Mouse (Mus musculus): ENCODE data around the gene Il2rb. TPM values are rescaled to one million over a fixed set of nuclear protein-coding genes. Genes with fewer than 3 reads are reported as not detected.

Il2rb gene
- polyA plus RNA-seq (2015; fragmentation: Nextera tagmentation; extraction: Ambion mirVana): 0.44 and 0.60 TPM in 2 replicates

DNA sequence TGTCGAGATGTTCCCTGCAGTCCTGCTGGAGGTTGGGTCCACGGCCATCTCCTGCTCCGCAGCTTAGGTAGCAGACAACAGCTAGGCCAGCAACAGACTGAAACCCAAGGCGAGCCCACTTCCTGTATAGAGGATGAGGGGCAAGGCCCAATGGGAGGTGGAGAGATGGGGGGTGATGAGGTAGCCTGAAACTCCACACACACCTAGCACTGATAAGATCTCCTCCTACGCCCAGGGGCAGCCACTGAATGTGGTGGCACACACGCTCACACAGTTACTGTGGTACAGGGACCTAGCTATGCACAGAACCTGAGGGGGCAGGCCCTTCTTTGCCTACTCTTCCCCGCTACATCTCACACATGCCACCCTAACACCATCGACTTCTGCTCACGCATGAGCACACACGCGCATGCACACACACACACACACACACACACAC is at the start of gene Il2rb:
Gene Il2rb, minus strand, starts transcription at position 304 of the 439 bp plus-strand sequence.
- no peak within 1 kb of the TSS for H3K27ac ChIP-seq
- no peak within 1 kb of the TSS for H3K4me3 ChIP-seq (replicated peaks)
- H3K4me1 ChIP-seq: no peaks in the 10 kb centered on the region
- no peak within 1 kb of the TSS for H3K9ac ChIP-seq
- WGBS: 84% methylated on average over 11 of the region's 11 CpGs
- H3K27me3 ChIP-seq: no peaks in the 10 kb centered on the region
- H3K9me3 ChIP-seq (replicated peaks): no peaks in the 10 kb centered on the region
- H3K4me2 ChIP-seq: no peak within 1 kb of the TSS
- no peaks in the 10 kb centered on the region for H3K36me3 ChIP-seq
- ATAC-seq (replicated peaks; ENCODE audit: low FRiP score): no peak

DNA sequence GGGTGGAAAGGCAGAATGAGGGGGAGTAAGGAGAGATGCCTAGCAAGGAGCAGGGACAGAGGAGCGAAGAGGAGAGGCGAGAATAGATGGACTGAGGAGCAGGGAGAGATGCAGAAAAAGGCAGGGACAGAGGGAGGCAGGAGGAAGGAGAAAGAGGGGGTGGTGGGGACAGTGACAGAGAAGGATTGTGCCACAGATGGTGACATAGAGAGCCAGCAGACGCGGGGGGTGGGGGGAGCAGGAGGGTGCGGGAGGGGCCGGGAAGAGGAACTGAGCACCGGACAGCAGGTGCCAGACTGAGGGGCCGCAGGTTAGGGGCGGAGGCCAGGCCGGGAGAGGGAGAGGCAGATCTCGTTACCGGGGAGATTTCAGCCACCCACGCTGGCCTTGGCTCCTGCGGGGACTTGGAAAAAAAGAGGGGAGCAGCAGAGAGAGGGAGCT is 49.5 kb upstream of the Il2rb start, which contains the start of gene Sstr3:
Gene Sstr3, minus strand, starts transcription at position 125 of the 441 bp plus-strand sequence.
- WGBS: 5% methylated on average over 14 of the region's 14 CpGs
- Histone ChIP-seq H3K4me3 (replicated peaks) (peak within 1 kb of the TSS; percentile 8; the same call in 1 of the 2 replicates), H3K4me2 (peak within 1 kb of the TSS; percentile 48), H3K9me3 (replicated peaks) (no peaks in the 10 kb centered on the region), H3K36me3 (no peaks in the 10 kb centered on the region), H3K27me3 (peaks cover 6% of the 10 kb centered on the region; the same call in 1 of the 2 replicates), H3K4me1 (peaks cover 36% of the 10 kb centered on the region), H3K9ac (no peak within 1 kb of the TSS), H3K27ac (no peak within 1 kb of the TSS)
- 0 out of 2 replicates have a peak, but pooled peaks have one; percentile 28 for ATAC-seq (replicated peaks; ENCODE audit: low FRiP score)

DNA sequence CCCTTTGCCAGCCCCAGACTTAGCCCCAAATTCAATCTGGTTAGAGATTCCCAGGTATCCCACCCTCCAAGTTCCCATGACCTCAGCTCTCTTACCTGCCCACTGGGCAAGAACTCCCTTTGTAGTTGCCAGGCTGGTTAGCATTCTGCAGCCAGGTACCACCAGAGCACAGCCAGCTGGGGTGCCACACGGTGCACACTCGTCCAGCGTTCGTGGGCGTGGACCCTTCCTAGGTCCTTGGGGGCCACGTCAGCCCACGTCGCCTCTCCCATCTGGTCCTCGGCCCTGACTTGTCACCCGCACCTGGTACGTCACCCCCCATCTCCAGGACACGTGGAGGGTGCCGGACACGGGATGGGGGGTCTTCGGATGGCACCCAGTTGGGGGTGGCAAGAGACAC is 49.0 kb upstream of the Il2rb start:
- Histone ChIP-seq H3K27ac (no peak overlapping the region), H3K9ac (no peak overlapping the region), H3K4me3 (replicated peaks) (no peak overlapping the region), H3K36me3 (no peaks in the 10 kb centered on the region), H3K4me1 (peaks cover 36% of the 10 kb centered on the region), H3K27me3 (peaks cover 6% of the 10 kb centered on the region; the same call in 1 of the 2 replicates), H3K4me2 (peak overlapping the region; percentile 48), H3K9me3 (replicated peaks) (no peaks in the 10 kb centered on the region)
- 0 out of 2 replicates have a peak, but pooled peaks have one; percentile 3 for ATAC-seq (replicated peaks; ENCODE audit: low FRiP score)
- 46% methylated on average over 15 of the region's 15 CpGs for WGBS

DNA sequence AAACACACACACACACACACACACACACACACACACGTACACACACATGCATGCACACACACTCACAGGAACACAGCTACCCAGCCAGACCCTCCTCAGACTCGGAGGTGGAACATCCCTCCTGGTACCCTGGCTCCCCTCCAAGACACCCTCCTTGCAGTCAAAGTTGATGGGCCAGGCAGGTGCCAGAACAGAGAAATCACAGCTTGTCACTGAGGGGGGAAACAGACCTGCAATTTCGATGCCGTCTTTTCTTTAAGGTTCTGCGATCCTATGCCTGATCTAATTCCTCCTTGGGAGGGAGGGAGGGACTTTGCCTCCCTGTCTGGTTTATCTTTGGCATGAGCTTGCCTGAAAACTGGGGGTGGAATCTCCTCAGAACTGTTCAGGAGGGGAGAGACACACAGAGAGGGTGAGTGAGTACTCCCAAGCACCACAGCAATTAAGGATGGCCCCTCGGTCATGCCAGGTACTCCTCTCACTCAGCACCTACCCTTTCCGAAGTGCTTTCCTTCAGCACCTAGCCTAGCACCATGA is 47.8 kb upstream of the Il2rb start:
- H3K36me3 ChIP-seq: no peaks in the 10 kb centered on the region
- peaks cover 27% of the 10 kb centered on the region for H3K4me1 ChIP-seq
- H3K4me3 ChIP-seq (replicated peaks): no peak overlapping the region
- H3K9ac ChIP-seq: no peak overlapping the region
- peaks cover 6% of the 10 kb centered on the region; the same call in 1 of the 2 replicates for H3K27me3 ChIP-seq
- no peaks in the 10 kb centered on the region for H3K9me3 ChIP-seq (replicated peaks)
- no peak overlapping the region for H3K4me2 ChIP-seq
- ATAC-seq (replicated peaks; ENCODE audit: low FRiP score): no peak
- H3K27ac ChIP-seq: no peak overlapping the region
- 55% methylated on average over 7 of the region's 7 CpGs for WGBS

DNA sequence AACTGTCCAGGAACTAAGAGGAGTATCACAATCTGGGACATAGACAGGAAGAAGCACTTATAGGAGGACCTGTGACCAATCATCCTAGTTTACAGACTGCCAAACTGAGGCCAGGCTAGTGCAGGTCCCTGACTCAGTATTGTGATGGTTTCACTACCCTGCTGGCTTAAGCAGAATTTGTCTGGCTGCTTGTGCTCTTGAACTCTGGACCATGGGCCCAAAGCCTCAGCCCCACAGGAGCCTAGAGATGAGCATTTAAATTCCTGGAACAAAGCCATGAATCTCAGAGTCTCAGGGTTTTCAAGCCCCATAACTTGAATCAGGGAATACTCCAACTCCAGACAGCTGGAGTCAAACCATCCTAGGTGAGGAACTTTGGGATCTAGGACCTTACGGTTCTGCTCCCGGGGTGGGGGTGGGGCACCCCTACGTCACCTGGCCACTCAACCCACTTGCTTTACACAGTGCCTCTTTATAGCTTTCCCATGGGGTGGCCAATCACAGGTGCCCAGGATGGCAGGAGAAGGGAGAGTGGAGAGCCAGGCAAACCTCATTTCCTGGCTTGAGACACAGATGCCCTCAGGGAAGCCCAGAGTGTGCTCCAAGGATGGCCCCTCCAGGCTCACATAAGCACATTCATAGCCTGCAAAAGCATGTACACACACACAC is 47.2 kb upstream of the Il2rb start:
- Histone ChIP-seq H3K9ac (no peak overlapping the region), H3K4me2 (no peak overlapping the region), H3K27ac (no peak overlapping the region), H3K9me3 (replicated peaks) (no peaks in the 10 kb centered on the region), H3K4me1 (peaks cover 24% of the 10 kb centered on the region), H3K4me3 (replicated peaks) (no peak overlapping the region), H3K36me3 (no peaks in the 10 kb centered on the region), H3K27me3 (peaks cover 6% of the 10 kb centered on the region; the same call in 1 of the 2 replicates)
- no peak for ATAC-seq (replicated peaks; ENCODE audit: low FRiP score)
- WGBS: 76% methylated on average over 3 of the region's 3 CpGs

DNA sequence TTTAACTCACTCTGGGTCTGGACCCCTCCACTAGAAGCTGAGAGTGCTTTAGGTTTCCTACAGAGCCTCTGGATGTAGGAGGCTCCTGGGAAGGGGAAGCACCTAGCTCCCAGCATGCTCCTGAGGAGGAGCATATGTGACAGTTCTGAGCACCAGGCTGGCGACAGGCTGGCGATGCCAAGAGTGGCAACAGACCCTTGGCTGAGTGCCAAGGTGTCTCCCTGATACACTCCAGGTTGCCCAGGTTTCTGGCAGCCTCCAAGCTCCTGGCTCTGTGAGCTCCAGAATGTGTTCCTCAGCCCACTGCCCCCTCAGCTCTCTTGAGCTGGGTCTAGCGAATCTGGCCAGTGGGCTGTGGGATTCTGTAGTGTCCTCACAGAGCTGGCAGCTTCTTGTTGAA is 46.5 kb upstream of the Il2rb start:
- no peak overlapping the region for H3K4me3 ChIP-seq (replicated peaks)
- 59% methylated on average over 3 of the region's 3 CpGs for whole genome bisulfite sequencing
- H3K27me3 ChIP-seq: peaks cover 6% of the 10 kb centered on the region; the same call in 1 of the 2 replicates
- no peaks in the 10 kb centered on the region for H3K36me3 ChIP-seq
- peaks cover 24% of the 10 kb centered on the region for H3K4me1 ChIP-seq
- H3K27ac ChIP-seq: no peak overlapping the region
- no peak overlapping the region for H3K9ac ChIP-seq
- H3K4me2 ChIP-seq: no peak overlapping the region
- no peaks in the 10 kb centered on the region for H3K9me3 ChIP-seq (replicated peaks)
- no peak for ATAC-seq (replicated peaks; ENCODE audit: low FRiP score)

DNA sequence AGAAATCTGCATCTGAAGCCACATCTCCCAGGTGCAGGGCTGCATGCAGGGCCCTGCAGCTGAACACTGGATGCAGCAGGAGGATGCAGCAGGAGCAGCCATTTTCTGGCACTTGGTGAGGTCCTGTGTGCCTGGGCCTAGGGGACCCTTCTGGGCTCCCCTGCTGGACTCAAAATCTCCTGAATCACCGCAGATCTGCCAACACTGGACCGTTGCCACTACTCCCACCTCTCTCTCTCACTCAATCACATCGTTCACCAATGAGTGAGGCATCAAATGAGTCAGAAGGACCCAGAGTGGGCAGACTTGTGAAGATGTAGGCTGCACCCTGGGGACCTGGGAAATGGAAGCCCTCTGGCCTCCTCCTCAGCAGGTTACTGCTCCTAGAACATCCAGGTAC is 46.0 kb upstream of the Il2rb start:
- no peak overlapping the region for H3K4me3 ChIP-seq (replicated peaks)
- WGBS: 80% methylated on average over 3 of the region's 3 CpGs
- no peak for ATAC-seq (replicated peaks; ENCODE audit: low FRiP score)
- H3K27me3 ChIP-seq: peaks cover 6% of the 10 kb centered on the region; the same call in 1 of the 2 replicates
- H3K36me3 ChIP-seq: no peaks in the 10 kb centered on the region
- H3K4me1 ChIP-seq: peaks cover 24% of the 10 kb centered on the region
- no peak overlapping the region for H3K9ac ChIP-seq
- no peaks in the 10 kb centered on the region for H3K9me3 ChIP-seq (replicated peaks)
- no peak overlapping the region for H3K27ac ChIP-seq
- H3K4me2 ChIP-seq: no peak overlapping the region

DNA sequence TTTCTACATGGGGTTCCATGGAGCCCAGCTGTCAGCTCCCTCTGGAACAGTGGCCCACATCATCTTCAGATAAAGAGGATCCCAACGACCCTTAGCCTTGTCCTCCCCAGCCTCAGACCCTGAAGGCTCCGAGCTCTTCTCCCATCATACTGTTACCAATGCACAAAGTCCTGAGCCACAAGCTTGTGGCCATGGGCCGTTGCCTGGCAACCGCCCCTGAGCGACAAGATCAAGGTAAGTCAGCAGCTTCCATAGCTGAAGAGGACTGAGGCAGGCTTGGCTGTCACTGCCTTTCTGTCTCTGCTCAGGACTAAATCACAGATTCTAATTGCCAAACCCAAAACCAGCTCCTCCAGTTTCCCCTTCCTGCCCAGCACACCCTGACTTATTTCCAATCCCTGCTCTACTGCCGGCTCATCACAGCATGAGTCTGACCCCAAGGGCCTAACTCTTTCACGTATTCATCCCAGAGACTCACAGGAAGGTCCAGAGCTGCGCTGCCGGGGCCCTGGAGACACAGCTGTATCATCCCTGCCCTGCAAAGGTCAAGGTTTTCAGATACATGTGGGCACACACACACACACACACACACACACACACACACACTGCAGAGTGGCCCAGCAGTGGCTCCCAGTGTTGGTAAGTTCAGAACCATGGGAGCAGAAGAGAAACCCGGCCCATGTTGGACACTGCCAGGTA is 40.8 kb upstream of the Il2rb start:
- Histone ChIP-seq H3K9ac (no peak overlapping the region; the same call in 1 of the 2 replicates), H3K4me3 (replicated peaks) (no peak overlapping the region), H3K4me2 (no peak overlapping the region), H3K9me3 (replicated peaks) (no peaks in the 10 kb centered on the region), H3K27me3 (no peaks in the 10 kb centered on the region), H3K27ac (no peak overlapping the region), H3K4me1 (peaks cover 9% of the 10 kb centered on the region), H3K36me3 (no peaks in the 10 kb centered on the region)
- WGBS: 65% methylated on average over 10 of the region's 10 CpGs
- no peak for ATAC-seq (replicated peaks; ENCODE audit: low FRiP score)

DNA sequence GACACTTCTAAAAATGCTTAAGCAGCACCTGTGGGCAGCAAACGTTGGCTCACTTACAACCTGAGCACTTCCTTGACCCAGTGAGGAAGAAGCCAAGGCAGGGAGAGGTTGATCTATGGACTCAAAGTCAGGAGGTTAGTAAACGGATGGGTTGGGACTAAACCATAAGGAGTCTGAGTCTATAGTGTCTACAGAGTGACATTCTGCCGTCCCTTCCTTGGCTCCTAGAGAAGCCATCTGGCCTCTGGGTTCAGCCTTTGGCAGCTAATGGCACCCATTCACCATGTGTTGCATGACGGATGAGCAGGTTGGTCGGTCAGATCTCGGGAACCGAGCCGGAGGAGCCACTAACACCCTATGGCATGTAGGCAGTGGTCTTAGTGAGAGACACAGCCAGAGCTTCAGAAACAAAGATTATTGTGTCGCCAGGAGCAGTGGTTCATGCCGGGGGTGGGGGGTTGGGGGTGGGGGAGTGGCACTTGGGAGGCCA is 38.3 kb upstream of the Il2rb start:
- H3K9ac ChIP-seq: no peak overlapping the region
- 59% methylated on average over 10 of the region's 10 CpGs for WGBS
- no peak overlapping the region for H3K4me3 ChIP-seq (replicated peaks)
- no peak for ATAC-seq (replicated peaks; ENCODE audit: low FRiP score)
- H3K4me2 ChIP-seq: no peak overlapping the region
- H3K9me3 ChIP-seq (replicated peaks): no peaks in the 10 kb centered on the region
- peaks cover 34% of the 10 kb centered on the region for H3K4me1 ChIP-seq
- H3K36me3 ChIP-seq: no peaks in the 10 kb centered on the region
- no peak overlapping the region for H3K27ac ChIP-seq
- H3K27me3 ChIP-seq: no peaks in the 10 kb centered on the region

DNA sequence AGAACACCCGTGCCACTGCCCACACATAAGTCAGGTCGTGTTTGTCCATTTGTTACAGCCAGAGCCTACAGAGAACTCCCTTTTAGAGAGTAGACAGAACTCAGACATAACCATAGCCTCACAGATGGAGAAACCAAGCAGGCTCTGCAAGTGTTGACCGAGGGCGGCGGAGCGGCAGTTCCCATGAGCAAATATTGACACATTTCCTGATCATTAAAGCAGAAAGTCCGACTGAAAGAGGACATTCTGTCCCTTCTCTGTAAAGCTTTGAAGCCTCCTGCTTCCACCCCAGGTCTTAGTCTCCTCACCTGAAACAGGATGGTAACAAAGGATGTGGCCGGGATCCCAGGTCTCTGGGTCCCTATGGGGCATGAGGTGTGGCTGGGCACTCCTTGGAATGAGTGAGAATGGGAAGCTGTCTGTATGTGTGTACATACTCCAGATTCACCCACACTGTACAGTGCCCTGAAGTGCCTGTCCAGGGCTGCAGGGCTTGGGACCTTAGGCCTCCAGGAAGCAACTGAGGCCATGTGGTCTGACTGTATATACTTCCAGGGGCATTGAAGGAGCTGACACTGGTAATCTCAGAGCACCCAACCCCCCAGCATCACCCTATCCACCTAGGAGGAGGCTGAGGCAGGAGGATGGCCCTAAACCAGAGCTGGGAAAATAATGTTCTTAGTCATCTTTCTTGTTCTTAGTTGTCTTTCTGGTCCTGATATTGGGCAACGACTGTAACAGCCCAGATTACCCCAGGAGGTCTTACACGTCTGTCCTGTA is 37.7 kb upstream of the Il2rb start:
- H3K9me3 ChIP-seq (replicated peaks): no peaks in the 10 kb centered on the region
- no peak overlapping the region for H3K4me3 ChIP-seq (replicated peaks)
- WGBS: 74% methylated on average over 10 of the region's 10 CpGs
- peaks cover 35% of the 10 kb centered on the region for H3K4me1 ChIP-seq
- no peak overlapping the region for H3K4me2 ChIP-seq
- ATAC-seq (replicated peaks; ENCODE audit: low FRiP score): no peak; the same call in 1 of the 2 replicates
- H3K9ac ChIP-seq: peak overlapping the region; percentile 15; the same call in 1 of the 2 replicates
- no peaks in the 10 kb centered on the region for H3K36me3 ChIP-seq
- no peaks in the 10 kb centered on the region for H3K27me3 ChIP-seq
- no peak overlapping the region for H3K27ac ChIP-seq

DNA sequence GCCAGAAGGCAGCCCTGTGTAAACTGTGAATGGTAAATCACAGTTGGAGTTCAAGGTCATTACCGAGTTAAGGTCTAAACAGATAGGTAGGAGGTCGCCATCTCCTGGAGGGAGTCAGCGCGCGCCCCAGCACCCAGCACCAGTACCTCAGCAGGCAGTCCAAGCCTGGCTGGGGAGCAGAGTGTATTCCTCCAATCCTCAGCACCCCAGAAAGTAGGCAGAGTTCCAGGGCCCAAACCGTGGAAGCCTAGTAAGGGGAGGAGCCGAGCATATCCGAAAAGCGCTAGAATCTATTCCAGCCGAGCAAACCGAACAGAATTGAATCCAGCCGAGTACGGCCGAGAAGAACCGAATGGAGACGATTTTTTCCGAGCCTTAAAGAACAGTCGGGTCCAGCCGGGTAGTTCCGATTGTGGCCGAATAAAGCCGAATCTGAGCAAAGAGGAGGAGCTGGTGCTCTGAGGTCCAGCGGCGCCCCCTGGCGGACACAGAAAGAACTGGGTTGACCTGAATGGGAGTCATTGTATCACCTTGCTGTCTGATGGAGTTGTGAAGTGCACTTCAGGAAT is 36.9 kb upstream of the Il2rb start:
- H3K4me1 ChIP-seq: peaks cover 43% of the 10 kb centered on the region
- peak overlapping the region; percentile 47 for H3K9ac ChIP-seq
- peak overlapping the region; percentile 59 for H3K4me2 ChIP-seq
- no peaks in the 10 kb centered on the region for H3K9me3 ChIP-seq (replicated peaks)
- H3K4me3 ChIP-seq (replicated peaks): peak overlapping the region; percentile 37
- no peaks in the 10 kb centered on the region for H3K27me3 ChIP-seq
- WGBS: under 1% methylated on average over 25 of the region's 25 CpGs
- H3K27ac ChIP-seq: peak overlapping the region; percentile 91
- peak; percentile 81 for ATAC-seq (replicated peaks; ENCODE audit: low FRiP score)
- H3K36me3 ChIP-seq: no peaks in the 10 kb centered on the region
